Mouse (Mus musculus) ovary, adult 18-20 months (tissue): Measurements from ENCODE around the gene Gm9964.

Experiments used
- DNase-seq: peaks from one replicate; pipeline ENCODE4 v3.0.0; 2022; ENCODE audit warnings: low spot score, mixed read lengths

Gene Gm9964

DNA sequence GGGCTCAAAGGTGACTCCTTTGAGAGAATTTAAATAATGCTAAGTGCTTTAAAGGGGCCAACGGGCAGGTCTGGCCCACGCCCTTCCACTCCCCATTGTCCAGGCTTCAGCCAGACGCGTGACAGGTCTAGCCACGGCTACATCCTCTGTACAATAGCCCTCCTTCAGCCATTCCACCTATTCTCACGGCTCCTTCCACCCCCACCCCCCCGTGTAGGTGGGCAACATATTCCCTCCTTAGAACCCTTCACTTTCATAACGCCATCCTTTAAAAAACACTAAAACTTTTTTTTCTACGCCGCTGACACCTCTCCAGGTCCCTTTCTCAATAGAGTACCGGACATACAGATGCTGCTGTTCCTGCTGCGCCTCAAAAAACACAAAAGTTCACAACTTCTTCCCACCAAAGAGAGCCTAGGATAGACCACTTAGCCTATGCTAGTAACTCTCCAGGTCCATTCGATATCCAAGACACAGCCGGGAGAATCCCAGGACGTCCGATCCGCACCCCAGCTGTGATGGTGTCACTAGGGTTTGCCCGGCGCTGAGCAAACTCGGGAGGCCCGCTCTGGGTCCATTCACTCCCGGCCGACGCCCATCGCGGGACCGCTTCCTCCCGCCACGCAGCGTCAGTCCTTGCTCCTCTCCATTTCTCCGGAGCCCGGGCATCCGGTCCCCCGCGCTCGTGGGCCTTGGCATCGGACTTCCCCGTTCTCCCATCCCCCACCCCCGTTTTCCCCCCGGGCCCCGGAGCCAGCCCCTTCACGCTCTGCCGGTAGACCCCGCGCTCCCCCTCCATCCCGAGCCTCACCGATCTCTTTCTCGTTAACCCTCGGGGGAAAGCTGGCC, 42.9 kb downstream of the Gm9964 start:
- DNase-seq = no peak

DNA sequence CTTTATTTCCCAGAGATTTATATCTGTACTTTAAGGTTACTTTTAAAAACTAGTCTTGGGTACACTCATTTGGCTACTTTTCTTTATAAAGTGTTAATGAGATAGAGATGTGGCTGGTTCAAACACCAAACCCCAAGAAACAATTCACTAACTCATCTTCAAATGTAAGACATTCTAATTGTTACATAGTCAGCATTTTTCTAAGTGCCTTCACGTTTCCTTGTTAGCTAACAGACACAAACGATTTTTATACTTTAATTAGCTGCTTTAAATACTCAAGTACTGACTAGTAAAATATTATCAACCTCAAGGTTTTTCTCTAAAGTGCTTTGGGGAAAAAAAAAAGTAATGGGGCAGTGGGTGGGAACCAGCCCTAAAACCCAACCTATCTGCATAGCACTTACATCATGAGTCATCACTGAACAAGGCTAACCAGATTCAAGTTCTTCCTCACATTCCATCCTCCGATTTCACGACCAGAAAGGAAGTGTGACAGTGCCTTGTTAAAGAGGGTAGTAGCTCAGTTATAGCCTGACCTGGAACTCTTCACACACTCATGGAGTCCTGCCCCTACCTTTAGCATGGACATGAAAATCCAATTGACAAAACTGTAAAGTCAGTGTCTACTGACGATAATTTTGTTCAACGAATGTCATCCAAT, 43.7 kb downstream of the Gm9964 start:
- no peak for DNase-seq
